Mouse (Mus musculus) 3134 (cell line): ENCODE measurements at regions not wholly inside any gene's neighbourhood (a gene's known extent, or its start where the extent isn't known, plus 50 kb on each side); places are given as distances from the start of the nearest gene placed in this dataset.
A peak's percentile ranks its signal among the peaks of the same experiment; 100 is the strongest.

ENCODE experiments used
- DNase-seq: peaks from one replicate; pipeline ENCODE4 v3.0.0-alpha.2; 2011; ENCODE audit warnings: low spot score; ENCODE audit not compliant: insufficient read length; ENCODE audit errors: extremely low read depth

DNA sequence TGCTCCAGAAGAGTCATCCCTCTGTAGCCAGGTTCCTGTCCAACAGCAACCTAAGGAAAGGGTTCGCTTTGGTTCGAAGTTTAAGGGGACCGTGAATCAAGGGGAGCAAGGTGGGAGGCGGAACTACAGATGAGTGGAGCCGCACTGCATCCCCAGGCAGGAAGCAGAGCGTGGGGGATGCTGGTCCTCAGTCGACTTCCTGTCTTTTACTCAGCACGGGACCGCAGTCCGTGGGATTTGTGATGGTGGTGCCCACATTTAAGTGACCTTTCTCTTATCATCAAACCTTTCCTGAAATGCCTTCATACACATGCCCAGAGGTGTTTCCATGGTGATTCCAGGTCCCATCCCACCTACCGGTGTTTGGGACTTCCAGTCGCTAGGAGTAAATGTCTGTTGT lies 278.2 kb downstream of the 3100002H09Rik start:
- DNase-seq, result no peak

GRCm38 (mm10) chr4:124329107-124329771 lies 281.4 kb downstream of the 3100002H09Rik start:
- DNase-seq, result no peak

DNA sequence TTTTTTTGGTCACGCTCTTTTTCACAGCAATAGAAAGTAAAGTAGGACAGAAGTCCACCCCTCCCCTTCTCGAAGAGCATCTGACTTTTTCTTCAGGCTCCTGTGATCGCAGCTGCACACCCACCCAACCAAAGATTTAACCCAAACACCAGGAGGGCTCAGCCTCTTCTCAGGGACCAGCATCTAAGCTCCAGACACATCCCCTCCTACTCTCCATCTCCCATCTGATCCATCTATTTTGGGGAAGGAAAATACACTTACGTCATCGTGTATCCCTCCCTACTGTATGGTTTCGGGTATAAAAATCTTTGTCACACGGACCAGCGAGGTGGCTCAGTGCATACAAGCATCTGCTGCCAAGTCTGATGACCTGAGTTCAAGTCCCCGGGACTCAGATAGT lies 284.3 kb downstream of the 3100002H09Rik start:
- no peak for DNase-seq

DNA sequence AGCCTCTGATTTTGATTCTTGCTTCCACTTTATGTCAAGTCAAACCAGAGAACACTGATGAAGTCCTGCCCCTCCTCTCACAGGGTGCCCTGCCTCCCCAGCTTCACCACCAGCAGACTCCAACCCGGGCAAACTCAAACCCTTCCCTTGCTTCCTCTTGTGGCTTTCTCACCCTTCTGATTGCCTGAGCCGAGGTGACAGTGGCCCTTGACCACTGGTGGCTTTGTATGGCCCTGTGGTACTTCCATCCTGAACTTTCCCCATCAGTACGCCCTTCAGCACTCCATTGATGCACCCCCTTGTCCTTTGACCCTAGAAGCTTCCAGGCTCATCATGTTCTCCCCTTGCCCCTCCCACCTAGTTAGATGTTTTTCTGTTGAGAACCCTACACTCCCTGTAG lies 287.0 kb downstream of the 3100002H09Rik start:
- no peak for DNase-seq

GRCm38 (mm10) chr4:124321221-124321620 lies 289.4 kb downstream of the 3100002H09Rik start:
- no peak for DNase-seq

GRCm38 (mm10) chr4:124317042-124317441 lies 293.6 kb downstream of the 3100002H09Rik start:
- no peak for DNase-seq

DNA sequence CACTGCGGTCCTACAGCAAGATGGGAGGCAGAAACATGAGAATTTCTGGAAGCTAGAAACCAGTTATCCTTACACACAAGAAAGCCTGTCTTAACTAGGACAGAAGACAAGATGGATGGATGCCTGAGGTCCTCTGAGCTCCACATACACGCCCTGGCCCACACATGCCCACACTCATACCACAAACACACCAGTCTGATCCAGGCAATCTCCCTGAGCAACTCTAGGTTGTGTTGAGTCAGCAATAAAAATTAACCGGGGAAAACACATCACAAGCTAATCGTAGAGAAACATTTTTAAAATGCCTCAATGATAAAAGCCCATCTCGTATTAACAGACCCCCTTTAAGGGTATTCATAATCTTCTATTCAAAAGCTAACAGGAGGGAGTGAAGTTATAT lies 298.9 kb downstream of the 3100002H09Rik start:
- no peak for DNase-seq

DNA sequence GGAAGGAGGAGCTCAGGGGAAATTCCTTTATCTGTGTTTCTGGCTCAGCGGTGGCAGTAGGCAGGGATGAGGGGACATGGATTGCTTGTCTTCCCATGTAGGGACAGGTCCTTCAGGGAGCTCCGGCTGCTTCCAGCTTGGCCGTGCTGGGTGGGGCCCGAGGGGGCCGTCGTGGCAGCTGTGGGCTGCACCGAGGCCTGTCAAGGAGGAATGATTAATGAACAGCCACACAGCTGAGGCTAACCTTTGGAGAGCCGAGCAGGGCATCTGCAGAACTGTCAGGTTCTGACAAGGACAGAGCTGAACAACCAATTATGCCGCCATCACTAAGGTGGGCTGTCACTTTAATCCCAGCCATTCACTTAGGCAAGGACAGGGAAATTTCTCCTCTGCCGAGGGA lies 300.0 kb downstream of the 3100002H09Rik start:
- DNase-seq, result no peak

GRCm38 (mm10) chr4:124305871-124306555 lies 304.6 kb downstream of the 3100002H09Rik start:
- DNase-seq, result no peak

DNA sequence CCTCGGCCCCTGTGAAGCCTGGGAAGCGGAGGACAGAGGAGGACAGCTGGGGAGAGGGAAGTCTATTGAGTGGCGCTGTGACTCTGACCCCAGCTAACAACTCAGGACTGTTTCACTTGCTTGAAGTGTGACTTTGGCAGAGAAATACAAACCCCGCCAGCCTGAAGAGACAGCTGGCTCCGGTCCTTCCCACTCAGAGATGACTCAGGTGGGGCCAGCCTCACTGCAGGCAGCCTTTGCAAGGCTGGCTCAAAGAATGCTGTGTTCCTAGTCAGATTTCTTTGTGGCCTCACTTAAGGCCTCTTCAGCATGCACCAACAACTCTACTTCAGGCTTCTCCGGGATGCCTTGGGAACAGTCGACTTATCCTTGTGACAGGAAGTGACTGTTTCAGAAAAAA lies 307.7 kb downstream of the 3100002H09Rik start:
- peak; percentile 10 for DNase-seq

DNA sequence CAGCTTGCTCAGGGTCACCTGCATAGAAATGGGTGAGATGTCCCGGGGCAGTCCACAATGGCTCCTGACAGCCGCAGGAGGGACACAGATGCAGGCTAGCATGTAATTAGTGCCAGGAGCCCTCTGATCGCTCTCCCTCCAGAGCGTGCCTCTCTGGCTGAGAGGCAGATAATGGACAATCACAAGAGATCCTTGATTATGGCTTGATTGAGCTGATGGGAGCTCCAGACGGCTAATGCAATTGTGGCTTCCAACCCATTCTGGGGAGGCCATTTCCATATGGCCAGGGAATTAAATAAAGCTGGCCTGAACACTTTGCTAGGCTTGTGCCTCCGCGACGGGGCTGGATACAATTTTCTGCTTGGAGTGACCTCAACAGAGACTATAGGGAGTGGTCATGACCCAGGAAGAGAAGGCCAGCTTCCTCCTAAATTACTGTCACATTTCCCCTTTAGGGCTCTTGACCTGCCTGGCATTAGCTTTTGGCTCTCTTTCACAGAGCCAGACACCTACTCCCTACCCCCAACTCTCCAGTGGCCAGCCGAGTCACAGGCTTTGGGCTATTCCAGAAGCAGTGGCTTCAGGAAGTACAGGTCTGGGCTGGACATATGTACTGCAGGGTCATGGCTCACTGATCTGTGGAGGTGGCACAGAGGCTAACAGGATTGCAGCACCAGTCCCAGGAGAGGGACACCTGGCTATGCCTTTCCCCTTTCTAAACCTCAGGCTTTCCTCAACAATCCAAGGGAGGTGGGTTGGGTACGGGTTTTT lies 311.8 kb downstream of the 3100002H09Rik start:
- DNase-seq, result no peak

- DNase-seq, result no peak
Observed at GRCm38 (mm10) chr4:124292254-124292653, 318.3 kb downstream of the 3100002H09Rik start.

- no peak for DNase-seq
Observed at GRCm38 (mm10) chr4:124291767-124292166, 318.8 kb downstream of the 3100002H09Rik start.

- DNase-seq, result no peak
Observed at GRCm38 (mm10) chr4:124287471-124287870, 323.1 kb downstream of the 3100002H09Rik start.

DNA sequence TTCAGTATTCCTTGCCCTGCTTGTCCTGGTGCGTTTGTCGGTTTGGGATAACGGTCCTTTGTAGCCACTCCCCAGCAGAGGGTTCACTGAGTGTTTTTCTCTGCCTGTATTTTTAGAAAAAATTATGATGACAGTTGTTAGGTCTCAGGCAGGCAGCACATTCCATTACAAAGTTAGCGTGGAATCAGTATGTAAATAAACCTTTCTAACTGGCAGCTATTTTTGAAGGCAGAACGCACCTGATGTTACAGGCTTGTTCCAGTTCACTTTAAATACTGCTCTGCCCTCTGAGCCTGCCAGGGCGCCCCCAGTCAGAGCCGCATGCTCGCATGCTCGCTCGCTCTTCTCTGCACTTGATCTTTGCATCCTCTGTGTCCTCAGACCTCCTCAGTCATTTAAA lies 331.9 kb downstream of the 3100002H09Rik start:
- no peak for DNase-seq

DNA sequence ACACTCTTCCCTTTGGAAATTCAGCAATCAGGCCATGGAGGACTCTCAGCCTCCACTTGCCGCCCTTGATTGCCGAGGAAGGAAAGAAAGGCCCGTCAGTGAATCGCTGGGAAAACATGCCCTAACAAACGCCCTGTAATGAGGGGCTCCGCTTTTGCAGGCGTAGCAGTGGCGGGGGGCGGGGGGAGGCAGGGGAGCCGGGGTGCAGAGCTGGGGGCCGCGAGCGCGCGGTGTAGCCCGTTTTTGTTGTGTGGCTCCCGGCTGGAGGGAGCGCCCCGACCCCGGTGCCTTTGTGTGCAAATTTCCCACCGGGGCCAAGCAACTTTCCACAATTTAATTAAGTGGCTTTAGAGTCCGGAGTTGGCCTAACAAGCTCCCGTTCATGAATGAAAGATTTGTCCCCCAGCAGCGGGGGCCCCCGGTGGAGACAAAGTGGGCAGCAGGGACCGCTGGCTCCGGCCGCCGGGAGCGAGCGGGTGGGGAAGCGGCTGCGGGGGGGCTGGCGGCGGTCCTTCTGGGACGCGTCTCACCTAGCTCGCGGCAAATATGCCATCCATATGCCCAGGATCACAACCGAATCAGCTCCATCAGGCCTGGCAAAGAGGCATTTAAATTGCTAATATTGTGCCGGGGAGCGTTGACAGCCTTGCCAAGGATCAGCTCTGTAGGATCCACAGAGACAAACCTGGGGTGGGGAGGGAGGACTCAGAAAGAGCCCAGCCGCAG lies 333.0 kb downstream of the 3100002H09Rik start:
- no peak for DNase-seq

DNA sequence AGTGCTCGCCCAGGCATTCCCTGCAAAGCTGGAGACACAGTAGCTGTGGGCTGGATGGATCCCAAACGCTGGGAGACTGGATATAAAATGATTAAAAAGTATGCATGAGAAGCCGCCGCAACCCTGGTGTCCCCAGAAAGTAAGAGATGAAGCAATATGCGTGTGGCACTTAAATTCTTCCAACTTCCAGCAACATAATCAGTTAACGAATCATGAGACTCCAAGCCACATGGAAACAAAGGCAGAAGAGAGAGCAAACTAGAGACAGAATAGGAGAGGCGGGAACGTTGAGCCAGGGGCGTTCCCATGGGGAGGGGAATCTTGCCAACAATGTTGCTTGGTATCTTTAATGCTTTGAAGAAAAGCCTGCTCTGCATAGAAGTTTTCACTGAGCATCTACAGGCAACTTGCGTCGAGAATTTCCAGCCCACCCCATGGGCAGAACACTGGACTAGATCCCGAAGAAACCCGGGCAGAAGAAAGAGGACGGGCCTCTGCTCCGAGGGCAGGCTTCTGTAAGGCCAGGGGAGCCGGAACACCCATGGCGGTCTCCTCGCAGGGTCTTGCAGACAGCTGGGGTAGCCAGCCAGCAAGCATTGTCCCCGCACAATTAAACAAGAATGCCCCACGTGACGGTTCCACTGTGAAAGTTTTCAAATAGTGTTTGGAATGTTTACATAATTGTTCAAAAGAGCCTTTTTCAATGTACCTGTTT lies 333.7 kb downstream of the 3100002H09Rik start:
- DNase-seq, result no peak

DNA sequence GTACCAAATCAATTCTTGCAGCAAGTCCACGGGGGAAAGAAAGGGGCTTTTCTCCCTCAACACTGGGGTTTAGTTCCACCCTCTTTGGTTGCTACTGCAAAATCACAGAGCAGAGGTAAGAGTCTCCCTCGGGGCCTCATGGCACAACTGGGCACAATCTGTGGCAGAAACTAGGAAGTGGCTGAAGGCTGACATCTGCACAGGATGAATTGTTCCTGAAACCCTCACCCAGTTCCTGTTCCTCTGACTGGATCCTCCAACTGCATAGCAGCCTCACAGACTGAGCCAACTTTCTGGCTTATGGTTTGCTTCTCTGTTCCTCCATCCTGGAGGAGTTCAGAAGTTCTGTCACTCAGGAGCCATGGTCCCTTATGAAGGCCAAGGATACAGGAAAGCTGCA lies 338.6 kb downstream of the 3100002H09Rik start:
- DNase-seq, result no peak

GRCm38 (mm10) chr4:124268404-124268803 lies 342.2 kb downstream of the 3100002H09Rik start:
- no peak for DNase-seq

DNA sequence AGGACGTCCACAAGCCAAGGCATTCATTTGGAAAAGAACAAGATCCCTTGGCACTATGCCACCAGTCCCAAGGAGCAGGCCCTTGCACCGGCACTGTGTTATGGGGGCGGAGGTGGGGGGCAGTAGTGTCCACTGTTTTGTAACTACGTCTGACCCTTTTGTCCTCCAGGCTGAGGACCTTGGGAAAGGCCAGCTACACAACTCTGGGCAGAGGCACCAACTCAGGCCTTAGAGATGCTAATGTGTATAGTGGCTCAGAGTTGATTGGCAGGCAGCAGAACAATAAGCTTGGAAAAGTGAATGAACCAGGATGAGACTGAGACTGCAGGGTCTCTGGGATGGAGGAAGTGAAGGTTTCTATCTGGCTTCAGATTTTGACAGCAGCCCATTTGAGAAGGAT lies 344.0 kb downstream of the 3100002H09Rik start:
- DNase-seq, result no peak
